Mouse (Mus musculus) embryonic facial prominence, embryonic 11.5 days (tissue): ENCODE results near the gene Rnf222. TPM values are rescaled to one million over a fixed set of nuclear protein-coding genes. Genes with fewer than 3 reads are reported as not detected.

Source experiments
- ATAC-seq: fragments of 200-750 bp; cut with Nextera tagmentation; replicated peaks from 2 replicates; pipeline ENCODE4 v1.8.0; 2017; ENCODE audit warnings: low read depth; ENCODE audit not compliant: insufficient number of reproducible peaks, low FRiP score, low TSS enrichment
- DNase-seq: peaks from one replicate; pipeline ENCODE4 v3.0.0-alpha.2; 2015; ENCODE audit warnings: low spot score
- H3K27ac ChIP-seq: fragments of 300-500 bp; sonication (generic); replicated peaks from 2 replicates; pipeline ENCODE4 v1.5.1; 2014; ENCODE audit warnings: mild to moderate bottlenecking, low read depth, low read length, control low read depth
- H3K27me3 ChIP-seq: fragments of 300-500 bp; sonication (generic); 2 replicates; pipeline ENCODE4 v1.6.1; 2014; ENCODE audit warnings: mild to moderate bottlenecking, low read length, moderate library complexity, mixed read lengths; ENCODE audit not compliant: control insufficient read depth, insufficient read depth
- H3K36me3 ChIP-seq: fragments of 300-500 bp; sonication (generic); replicated peaks from 2 replicates; pipeline ENCODE4 v1.6.1; 2014; ENCODE audit warnings: low read depth, mild to moderate bottlenecking, low read length, moderate library complexity, mixed read lengths; ENCODE audit not compliant: control insufficient read depth, insufficient read depth
- H3K4me1 ChIP-seq: fragments of 300-500 bp; sonication (generic); 2 replicates; pipeline ENCODE4 v1.6.1; 2014; ENCODE audit warnings: low read length, mixed read lengths; ENCODE audit not compliant: control insufficient read depth, insufficient read depth
- H3K4me2 ChIP-seq: fragments of 300-500 bp; sonication (generic); 2 replicates; pipeline ENCODE4 v1.6.1; 2014; ENCODE audit warnings: low read depth, mild to moderate bottlenecking, control low read depth, low read length, moderate library complexity
- H3K4me3 ChIP-seq: fragments of 300-500 bp; sonication (generic); 2 replicates; pipeline ENCODE4 v1.5.1; 2014; ENCODE audit warnings: low read depth, low read length, control low read depth
- H3K9ac ChIP-seq: fragments of 300-500 bp; sonication (generic); replicated peaks from 2 replicates; pipeline ENCODE4 v1.6.1; 2014; ENCODE audit warnings: mild to moderate bottlenecking, control low read depth, low read length
- H3K9me3 ChIP-seq: fragments of 300-500 bp; sonication (generic); replicated peaks from 2 replicates; pipeline ENCODE4 v1.6.1; 2016; ENCODE audit warnings: mild to moderate bottlenecking, low read length, inconsistent platforms, mixed read lengths; ENCODE audit not compliant: control insufficient read depth
- WGBS: fragments of 180-500 bp; shearing (Covaris S2); extraction: QIAGEN DNeasy Blood & Tissue Kit; methylation state at CpG from one replicate; pipeline ENCODE4 v1.1.7; 2014; 5-methylcytosine and 5-hydroxymethylcytosine counted together
- polyA plus RNA-seq: library from polyadenylated mRNA; unstranded; fragments of >200 nt; fragmentation: Nextera tagmentation; extraction: Ambion mirVana; gene quantifications from 2 replicates; pipeline ENCODE4 v1.2.1, GENCODE M21; 2014

Rnf222 gene
- polyA plus RNA-seq, 1 experiment from 2014 or later, result 0.11 TPM

DNA sequence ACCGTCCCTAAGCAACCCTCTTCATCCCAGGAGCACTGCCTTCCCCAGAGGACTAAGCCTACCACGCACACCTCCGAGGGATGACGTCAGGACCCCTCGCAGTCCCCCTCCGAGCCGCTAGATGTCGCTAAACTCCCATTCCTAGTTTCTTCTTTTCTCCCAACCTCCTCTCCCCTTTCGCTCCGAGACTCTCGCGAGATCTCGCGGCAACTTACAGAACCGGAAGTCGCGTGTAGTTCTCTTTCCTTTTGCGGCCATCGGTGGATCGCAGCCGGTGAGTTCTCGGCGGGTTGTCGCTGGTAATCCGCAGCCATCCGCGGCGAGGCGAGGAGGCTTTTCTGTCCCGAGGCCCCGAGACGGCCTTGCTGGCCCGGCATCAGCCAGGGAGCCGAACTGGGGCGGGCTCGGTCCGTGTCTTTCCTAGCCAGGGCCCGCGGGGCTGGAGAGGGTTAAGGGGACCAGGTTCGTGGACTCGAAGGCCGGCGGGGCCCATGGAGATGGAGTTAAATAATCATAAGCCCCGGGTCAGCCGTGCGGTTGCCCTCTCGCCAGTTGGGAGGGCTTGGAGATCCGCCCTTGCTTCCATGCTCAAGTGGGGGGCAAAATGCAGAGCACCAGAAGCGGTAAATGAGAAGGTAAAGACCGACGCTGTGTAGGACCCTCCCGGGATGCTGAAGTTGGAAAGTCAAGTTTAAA lies 13.1 kb downstream of the Rnf222 start, which contains the start of gene Rpl26:
Gene Rpl26 (plus strand): TSS at position 233 of the 696 bp plus-strand sequence.
- Histone ChIP-seq H3K27me3 (no peaks in the 10 kb centered on the region), H3K36me3 (peaks cover 12% of the 10 kb centered on the region), H3K9ac (peak within 1 kb of the TSS; percentile 97), H3K4me2 (peak within 1 kb of the TSS; percentile 73), H3K9me3 (no peaks in the 10 kb centered on the region), H3K4me3 (peak within 1 kb of the TSS; percentile 84), H3K4me1 (no peaks in the 10 kb centered on the region), H3K27ac (peak within 1 kb of the TSS; percentile 87)
- peak; percentile 98 for DNase-seq
- WGBS, result under 1% methylated on average over 52 of the region's 52 CpGs
- peak; percentile 82 for ATAC-seq

DNA sequence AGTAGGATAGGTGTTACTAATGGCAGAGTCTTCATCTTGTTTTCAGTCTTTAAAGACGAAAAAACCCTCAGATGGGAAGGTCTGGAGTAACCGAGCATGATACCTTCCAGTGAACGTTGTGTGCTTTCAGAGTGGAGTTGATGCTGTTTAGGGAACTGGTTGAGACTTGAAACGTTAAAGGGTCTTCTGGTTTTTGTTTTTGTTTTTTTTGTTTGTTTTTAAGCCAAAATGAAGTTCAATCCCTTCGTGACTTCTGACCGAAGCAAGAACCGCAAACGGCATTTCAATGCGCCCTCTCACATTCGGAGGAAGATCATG lies 13.7 kb downstream of the Rnf222 start:
- ATAC-seq (no peak), DNase-seq (no peak)
- peaks cover 12% of the 10 kb centered on the region for H3K36me3 ChIP-seq
- H3K27ac ChIP-seq, result peak overlapping the region; percentile 87; the same call in 1 of the 2 replicates
- no peaks in the 10 kb centered on the region for H3K27me3 ChIP-seq
- H3K9me3 ChIP-seq, result no peaks in the 10 kb centered on the region
- H3K4me3 ChIP-seq, result peak overlapping the region; percentile 84
- H3K4me1 ChIP-seq, result no peaks in the 10 kb centered on the region
- H3K9ac ChIP-seq, result peak overlapping the region; percentile 97
- WGBS, result 3% methylated on average over 10 of the region's 10 CpGs
- H3K4me2 ChIP-seq, result peak overlapping the region; percentile 73

DNA sequence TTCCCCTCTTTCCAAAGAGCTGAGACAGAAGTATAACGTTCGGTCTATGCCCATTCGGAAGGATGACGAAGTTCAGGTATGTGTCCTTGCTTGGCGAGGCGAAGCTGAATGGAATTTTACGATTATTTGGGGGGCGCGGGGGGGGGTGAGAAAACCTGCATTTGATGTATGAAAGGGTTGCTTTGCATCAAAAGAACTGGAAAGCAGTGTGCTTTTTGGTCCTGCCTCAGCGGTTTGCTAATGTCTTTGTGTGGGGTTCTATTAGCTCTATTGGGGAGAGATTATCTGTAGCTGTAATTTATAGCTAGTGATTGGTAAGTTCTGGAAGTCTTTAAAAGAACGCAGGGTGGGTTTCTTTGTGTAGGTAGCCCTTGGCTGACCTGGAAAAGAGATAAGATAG lies 14.0 kb downstream of the Rnf222 start:
- H3K27ac ChIP-seq, result no peak overlapping the region
- WGBS, result 5% methylated on average over 11 of the region's 11 CpGs
- ATAC-seq (no peak), DNase-seq (no peak)
- no peaks in the 10 kb centered on the region for H3K9me3 ChIP-seq
- H3K27me3 ChIP-seq, result no peaks in the 10 kb centered on the region
- peak overlapping the region; percentile 84 for H3K4me3 ChIP-seq
- H3K4me2 ChIP-seq, result peak overlapping the region; percentile 73
- H3K36me3 ChIP-seq, result peaks cover 12% of the 10 kb centered on the region
- no peaks in the 10 kb centered on the region for H3K4me1 ChIP-seq
- peak overlapping the region; percentile 97 for H3K9ac ChIP-seq

DNA sequence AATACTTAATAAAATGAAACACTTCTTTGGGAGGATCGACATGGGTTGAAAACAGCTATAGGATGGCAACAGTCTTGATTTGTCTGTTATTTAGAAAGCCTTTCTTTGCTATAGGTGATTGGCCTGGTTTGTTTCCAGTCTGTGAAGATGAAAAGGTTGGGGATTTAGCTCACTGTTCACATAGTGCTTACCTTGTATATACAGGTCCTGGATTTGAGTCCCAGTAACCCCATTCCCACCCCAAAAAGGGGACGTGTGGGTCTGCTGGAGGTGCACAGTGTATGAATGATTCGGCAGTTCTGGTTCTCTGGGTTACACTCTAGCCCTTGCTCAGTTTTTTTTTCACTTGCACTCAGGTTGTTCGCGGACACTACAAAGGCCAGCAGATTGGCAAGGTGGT lies 14.5 kb downstream of the Rnf222 start:
- WGBS, result 83% methylated on average over 5 of the region's 5 CpGs
- H3K27ac ChIP-seq, result no peak overlapping the region
- peak overlapping the region; percentile 84 for H3K4me3 ChIP-seq
- peak overlapping the region; percentile 73 for H3K4me2 ChIP-seq
- H3K4me1 ChIP-seq, result no peaks in the 10 kb centered on the region
- H3K9ac ChIP-seq, result peak overlapping the region; percentile 97
- H3K27me3 ChIP-seq, result no peaks in the 10 kb centered on the region
- H3K36me3 ChIP-seq, result peaks cover 12% of the 10 kb centered on the region
- DNase-seq (no peak), ATAC-seq (no peak)
- H3K9me3 ChIP-seq, result no peaks in the 10 kb centered on the region

DNA sequence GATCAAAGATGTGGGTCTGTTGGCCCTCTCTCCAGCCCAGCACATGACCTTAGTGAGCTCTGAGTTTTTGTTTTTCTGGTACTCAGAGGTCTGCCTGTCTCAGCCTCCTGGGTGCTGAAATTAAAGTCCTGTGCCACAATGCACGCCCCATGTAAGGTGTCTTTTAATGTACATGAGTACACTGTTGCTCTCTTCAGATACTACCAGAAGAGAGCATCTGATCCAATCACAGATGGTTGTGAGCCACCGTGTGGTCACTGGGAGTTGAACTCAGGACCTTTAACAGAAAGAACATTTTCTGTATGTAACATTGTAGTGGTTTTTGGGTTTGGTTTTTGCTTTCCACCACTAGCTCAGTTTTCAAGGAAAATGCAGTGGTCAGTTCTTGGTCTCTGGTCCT lies 15.4 kb downstream of the Rnf222 start:
- Histone ChIP-seq H3K27ac (no peak overlapping the region), H3K4me2 (no peak overlapping the region), H3K36me3 (peaks cover 12% of the 10 kb centered on the region), H3K4me3 (no peak overlapping the region), H3K27me3 (no peaks in the 10 kb centered on the region), H3K9ac (no peak overlapping the region), H3K9me3 (no peaks in the 10 kb centered on the region), H3K4me1 (no peaks in the 10 kb centered on the region)
- DNase-seq (no peak), ATAC-seq (no peak)
- 92% methylated on average over 2 of the region's 2 CpGs for WGBS

DNA sequence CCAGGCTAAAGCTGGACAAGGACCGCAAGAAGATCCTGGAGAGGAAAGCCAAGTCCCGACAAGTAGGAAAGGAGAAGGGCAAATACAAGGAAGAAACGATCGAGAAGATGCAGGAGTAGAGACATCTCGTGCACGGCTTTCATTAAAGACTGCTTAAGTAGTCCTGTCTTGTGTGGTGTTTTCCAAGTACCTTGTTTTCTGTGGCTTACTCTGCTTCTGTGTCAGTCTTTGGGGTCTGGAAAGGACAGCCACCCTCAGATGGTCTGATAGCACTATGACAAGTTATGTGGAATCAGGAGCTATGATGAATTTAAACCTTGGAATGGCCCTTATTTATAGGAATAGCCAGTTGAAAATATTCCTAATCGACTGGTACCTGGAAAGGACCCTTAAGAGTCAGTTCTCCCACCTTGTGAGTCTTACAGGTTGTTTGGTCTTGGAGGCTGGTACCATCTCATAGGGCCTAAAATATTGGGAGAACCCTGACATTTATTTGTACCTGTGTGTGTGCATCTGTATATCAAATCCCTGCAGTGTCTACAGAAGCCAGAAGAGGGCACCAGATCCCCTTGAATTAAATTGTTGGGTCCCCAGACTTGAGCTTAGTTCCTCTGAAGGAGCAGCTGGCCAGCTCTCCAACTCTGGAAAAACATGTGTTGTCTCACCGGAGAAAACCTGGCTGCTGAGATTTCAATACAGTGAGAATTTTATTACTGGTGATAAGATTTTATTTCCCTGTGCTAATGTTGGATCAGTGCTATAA lies 16.2 kb downstream of the Rnf222 start:
- ATAC-seq, result no peak
- no peak overlapping the region for H3K4me3 ChIP-seq
- H3K4me2 ChIP-seq, result no peak overlapping the region
- H3K27me3 ChIP-seq, result no peaks in the 10 kb centered on the region
- H3K27ac ChIP-seq, result no peak overlapping the region
- 85% methylated on average over 8 of the region's 8 CpGs for WGBS
- no peaks in the 10 kb centered on the region for H3K4me1 ChIP-seq
- H3K9me3 ChIP-seq, result no peaks in the 10 kb centered on the region
- H3K9ac ChIP-seq, result no peak overlapping the region; the same call in 1 of the 2 replicates
- peaks cover 12% of the 10 kb centered on the region for H3K36me3 ChIP-seq
- peak; percentile 87 for DNase-seq

DNA sequence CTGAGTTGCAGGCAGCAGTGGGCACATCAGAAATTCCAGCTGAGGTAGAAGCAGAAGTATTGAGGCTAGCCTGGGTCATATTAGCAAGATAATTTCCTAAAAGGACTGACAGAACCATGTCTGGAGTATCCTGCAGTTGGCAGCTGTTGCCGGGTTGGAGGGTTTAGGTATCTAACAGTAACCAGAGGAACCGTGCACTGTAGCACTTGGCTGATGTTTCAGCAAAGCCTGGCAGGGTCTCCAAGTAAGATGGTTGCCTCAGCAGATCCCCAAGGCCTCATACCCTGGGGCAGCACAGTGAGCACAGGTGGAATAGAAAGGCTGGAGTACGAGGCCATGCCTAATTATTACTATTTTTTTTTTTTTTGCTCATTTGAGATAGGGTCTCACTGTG lies 16.8 kb downstream of the Rnf222 start:
- DNase-seq, result no peak
- no peak for ATAC-seq
- Histone ChIP-seq H3K9ac (no peak overlapping the region; the same call in 1 of the 2 replicates), H3K4me3 (no peak overlapping the region), H3K9me3 (no peaks in the 10 kb centered on the region), H3K36me3 (peaks cover 12% of the 10 kb centered on the region), H3K4me2 (no peak overlapping the region), H3K27ac (no peak overlapping the region), H3K4me1 (no peaks in the 10 kb centered on the region), H3K27me3 (no peaks in the 10 kb centered on the region)
- 91% methylated on average over 3 of the region's 3 CpGs for WGBS
